Mouse (Mus musculus) neural tube, embryonic 12.5 days (tissue): Measurements from ENCODE around the gene Olfr155. TPM values are rescaled to one million over a fixed set of nuclear protein-coding genes. Genes with fewer than 3 reads are reported as not detected.

ENCODE experiments used
- ATAC-seq: fragments of 200-750 bp; cut with Nextera tagmentation; 2 replicates; pipeline ENCODE4 v1.8.0; 2017; ENCODE audit warnings: low read depth, mild to moderate bottlenecking, moderate TSS enrichment, moderate library complexity; ENCODE audit not compliant: low FRiP score
- H3K27ac ChIP-seq: fragments of 300-500 bp; sonication (generic); 2 replicates; pipeline ENCODE4 v1.5.1; 2016
- H3K27me3 ChIP-seq: fragments of 300-500 bp; sonication (generic); replicated peaks from 2 replicates; pipeline ENCODE4 v1.6.1; 2016; ENCODE audit warnings: mild to moderate bottlenecking
- H3K36me3 ChIP-seq: fragments of 300-500 bp; sonication (generic); 2 replicates; pipeline ENCODE4 v1.6.1; 2016; ENCODE audit warnings: mild to moderate bottlenecking
- H3K4me1 ChIP-seq: fragments of 300-500 bp; sonication (generic); 2 replicates; pipeline ENCODE4 v1.6.1; 2016
- H3K4me2 ChIP-seq: fragments of 300-500 bp; sonication (generic); replicated peaks from 2 replicates; pipeline ENCODE4 v1.6.1; 2016; ENCODE audit warnings: mild to moderate bottlenecking
- H3K4me3 ChIP-seq: fragments of 300-500 bp; sonication (generic); 2 replicates; pipeline ENCODE4 v1.5.1; 2016
- H3K9ac ChIP-seq: fragments of 300-500 bp; sonication (generic); 2 replicates; pipeline ENCODE4 v1.6.1; 2016; ENCODE audit warnings: mild to moderate bottlenecking
- H3K9me3 ChIP-seq: fragments of 300-500 bp; sonication (generic); 2 replicates; pipeline ENCODE4 v1.6.1; 2016; ENCODE audit warnings: mild to moderate bottlenecking
- WGBS: fragments of 180-500 bp; shearing (Covaris S2); methylation state at CpG from one replicate; pipeline ENCODE4 v1.1.7; 2016; 5-methylcytosine and 5-hydroxymethylcytosine counted together
- polyA plus RNA-seq: library from polyadenylated mRNA; unstranded; fragments of >200 nt; fragmentation: Nextera tagmentation; extraction: Ambion mirVana; gene quantifications from 2 replicates; pipeline ENCODE4 v1.2.1, GENCODE M21; 2016

The Olfr155 gene
- polyA plus RNA-seq, 1 experiment from 2014 or later: not detected

DNA sequence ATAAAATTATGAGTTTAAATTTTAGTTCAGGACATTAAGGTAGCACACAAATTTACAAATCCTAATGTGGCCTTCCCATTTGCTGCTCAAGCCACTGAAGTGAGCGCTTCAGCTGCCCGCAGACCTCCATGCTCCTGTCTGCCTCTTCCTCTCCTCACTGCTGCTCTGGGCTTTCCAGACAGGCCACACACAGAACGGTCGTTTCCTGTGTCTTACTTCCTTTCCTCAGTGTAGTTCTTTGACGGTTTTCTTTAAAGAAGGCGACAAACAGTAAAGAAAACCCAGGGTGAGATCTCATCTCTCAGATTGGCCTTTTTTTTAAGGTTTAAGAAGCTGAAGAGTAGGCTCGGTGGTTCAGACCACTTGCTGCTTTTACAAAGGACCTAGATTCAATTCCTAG is 52.3 kb downstream of the Olfr155 start:
- H3K36me3 ChIP-seq: peaks cover 28% of the 10 kb centered on the region
- H3K4me1 ChIP-seq: no peaks in the 10 kb centered on the region
- H3K27me3 ChIP-seq: no peaks in the 10 kb centered on the region
- H3K27ac ChIP-seq: no peak overlapping the region
- H3K9ac ChIP-seq: no peak overlapping the region
- ATAC-seq: no peak
- no peak overlapping the region for H3K4me3 ChIP-seq
- no peaks in the 10 kb centered on the region for H3K9me3 ChIP-seq
- 83% methylated on average over 7 of the region's 7 CpGs for WGBS
- no peak overlapping the region for H3K4me2 ChIP-seq

DNA sequence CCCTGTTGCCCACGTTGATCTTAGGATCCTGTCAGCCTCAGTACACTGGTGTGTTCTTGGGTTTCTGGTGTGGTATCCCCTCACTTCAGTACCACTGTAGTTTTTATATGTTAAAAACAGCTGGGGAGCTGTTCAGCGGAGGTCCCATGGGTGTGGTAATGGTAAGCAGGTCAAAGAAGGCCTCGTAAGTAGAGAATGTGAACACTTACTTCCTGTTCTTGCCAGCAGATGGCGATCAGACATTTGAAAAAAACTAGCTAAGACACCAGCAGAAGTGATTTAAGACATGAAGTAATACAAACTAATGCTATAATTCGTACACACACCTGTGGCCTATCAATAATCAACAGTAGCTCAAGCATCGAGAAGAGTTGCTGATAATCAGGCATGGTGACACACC is 55.1 kb downstream of the Olfr155 start:
- Histone ChIP-seq H3K4me1 (no peaks in the 10 kb centered on the region), H3K27me3 (no peaks in the 10 kb centered on the region), H3K4me3 (no peak overlapping the region), H3K9me3 (no peaks in the 10 kb centered on the region), H3K36me3 (peaks cover 26% of the 10 kb centered on the region), H3K4me2 (no peak overlapping the region), H3K9ac (no peak overlapping the region), H3K27ac (no peak overlapping the region)
- WGBS: 33% methylated on average over 6 of the region's 6 CpGs
- ATAC-seq: no peak

Other genes with a start within 250 kb of the Olfr155 start
- 45.4 and 60.1 TPM in 2 replicates for gene Npr2, start 219.6 kb upstream of the Olfr155 start, polyA plus RNA-seq
- gene Spag8, start 198.0 kb upstream of the Olfr155 start, polyA plus RNA-seq: 2.7 and 3.0 TPM in 2 replicates
- 71.0 and 74.6 TPM in 2 replicates for gene Hint2, start 195.1 kb upstream of the Olfr155 start, polyA plus RNA-seq
- gene Tmem8b, start 182.6 kb upstream of the Olfr155 start, polyA plus RNA-seq: 11.8 and 14.2 TPM in 2 replicates
- gene Fam221b, start 182.4 kb upstream of the Olfr155 start, polyA plus RNA-seq: 3.2 and 3.3 TPM in 2 replicates
- not detected in 2 replicates for gene Olfr70, start 150.8 kb upstream of the Olfr155 start, polyA plus RNA-seq
- not detected in 2 replicates for gene Olfr71, start 141.3 kb upstream of the Olfr155 start, polyA plus RNA-seq
- 0.22 TPM in 1 of 2 replicates, not detected in the other for gene Hrct1, start 124.4 kb upstream of the Olfr155 start, polyA plus RNA-seq
- not detected in 2 replicates for gene Spaar, start 121.5 kb upstream of the Olfr155 start, polyA plus RNA-seq
- not detected in 2 replicates for gene Olfr159, start 80.6 kb upstream of the Olfr155 start, polyA plus RNA-seq
- not detected in 2 replicates for gene Olfr156, start 27.7 kb upstream of the Olfr155 start, polyA plus RNA-seq
- gene Olfr157, start 11.4 kb upstream of the Olfr155 start, polyA plus RNA-seq: not detected in 2 replicates
- gene Reck, start 24.0 kb downstream of the Olfr155 start, polyA plus RNA-seq: 13.6 and 15.1 TPM in 2 replicates
- 91.0 and 95.7 TPM in 2 replicates for gene Glipr2, start 105.8 kb downstream of the Olfr155 start, polyA plus RNA-seq
- gene Ccin, start 131.9 kb downstream of the Olfr155 start, polyA plus RNA-seq: not detected in 2 replicates
- gene Clta, start 152.9 kb downstream of the Olfr155 start, polyA plus RNA-seq: 277 and 293 TPM in 2 replicates
- 21.8 and 27.4 TPM in 2 replicates for gene Gne, start 232.6 kb downstream of the Olfr155 start, polyA plus RNA-seq